Mouse (Mus musculus) kidney, postnatal 10 days (tissue): ENCODE data around the gene Rptor.

ENCODE experiments used
- DNase-seq: peaks from one replicate; pipeline ENCODE4 v3.0.0; 2021; ENCODE audit warnings: mixed read lengths

The Rptor gene

GRCm38 (mm10) chr11:119817362-119817837 lies 214.7 kb downstream of the Rptor start:
- no peak for DNase-seq

GRCm38 (mm10) chr11:119817898-119818297 lies 215.2 kb downstream of the Rptor start:
- no peak for DNase-seq

DNA sequence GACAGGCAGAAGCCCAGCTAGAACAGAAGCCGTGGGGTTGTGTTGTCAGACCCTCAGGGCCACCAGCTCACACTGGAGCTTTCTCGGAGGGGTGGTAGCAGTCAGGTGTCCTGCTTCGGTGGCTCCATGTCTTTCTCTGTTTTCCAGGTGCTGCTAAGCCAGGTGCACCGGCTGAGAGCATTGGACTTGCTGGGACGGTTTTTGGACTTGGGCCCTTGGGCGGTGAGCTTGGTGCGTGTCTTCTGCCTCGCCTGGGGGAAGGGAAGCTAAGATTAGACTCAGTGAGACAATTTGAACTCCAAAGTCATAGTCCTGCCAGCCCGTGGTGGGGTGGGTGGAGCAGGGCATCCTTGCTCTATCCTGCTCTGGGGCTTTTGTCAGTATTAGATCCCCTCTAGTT lies 218.8 kb downstream of the Rptor start:
- no peak for DNase-seq

- DNase-seq, result no peak
These were observed 221.5 kb downstream of the Rptor start for GRCm38 (mm10) chr11:119824072-119824649.

DNA sequence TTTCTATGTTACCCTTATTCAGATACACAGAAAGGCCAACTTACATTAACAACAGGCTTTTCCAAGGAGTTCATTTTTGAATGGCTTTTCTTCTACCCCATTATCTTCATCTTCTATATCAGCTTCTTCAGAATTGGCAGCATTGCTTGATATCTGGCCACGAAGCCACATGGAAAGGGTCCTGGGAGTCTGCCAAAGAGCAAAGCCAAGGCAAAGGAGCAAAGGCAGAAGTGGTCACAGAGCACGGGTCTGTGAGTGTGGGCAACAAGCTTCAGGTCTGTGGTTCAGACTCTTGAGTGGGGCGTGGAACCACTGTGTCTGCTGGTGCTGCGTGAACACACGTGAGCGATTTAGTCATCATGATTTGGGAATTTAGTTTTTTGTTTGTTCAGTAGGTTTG lies 223.1 kb downstream of the Rptor start:
- no peak for DNase-seq

- DNase-seq, result no peak
These were observed 223.5 kb downstream of the Rptor start for GRCm38 (mm10) chr11:119826239-119826638.

- DNase-seq, result no peak
These were observed 226.4 kb downstream of the Rptor start for GRCm38 (mm10) chr11:119829116-119829515.

DNA sequence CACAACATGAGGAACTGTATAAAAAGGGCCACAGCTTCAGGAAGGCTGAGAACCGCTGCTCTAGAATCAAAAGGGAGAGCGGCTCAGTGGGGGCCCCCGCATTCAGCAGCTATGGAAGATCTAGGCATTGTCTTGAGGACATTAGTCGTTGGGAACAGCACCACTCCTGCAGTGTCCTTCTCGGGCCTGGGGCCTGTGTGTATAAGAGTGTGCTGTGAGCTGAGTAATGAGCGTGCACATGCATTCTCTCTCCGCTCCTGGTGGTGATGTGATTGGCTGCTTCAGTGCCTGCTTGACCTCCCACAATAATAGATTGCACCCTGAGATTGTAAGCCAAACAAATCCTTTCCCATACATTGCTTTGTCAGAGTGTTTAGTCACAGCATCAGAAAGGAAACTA lies 229.0 kb downstream of the Rptor start:
- DNase-seq, result no peak

DNA sequence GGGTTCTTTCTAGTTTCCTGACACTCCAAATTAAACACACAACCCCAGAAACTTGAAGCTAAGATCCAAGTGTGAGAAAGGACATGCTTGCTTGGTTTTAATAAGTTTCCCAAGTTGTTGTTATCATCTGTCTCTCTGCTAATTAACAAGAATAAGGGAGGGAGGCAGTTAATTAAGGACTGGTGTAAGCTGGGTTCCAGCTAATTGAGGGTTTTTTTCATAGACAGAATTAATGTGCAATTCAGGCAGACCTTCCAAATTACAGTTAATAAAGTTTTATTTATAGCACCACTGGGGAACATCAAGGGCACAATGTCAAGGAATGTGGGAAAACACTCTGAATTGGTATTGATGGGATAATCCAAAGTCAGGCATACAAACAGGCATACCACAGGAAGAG lies 230.6 kb downstream of the Rptor start:
- DNase-seq, result no peak

DNA sequence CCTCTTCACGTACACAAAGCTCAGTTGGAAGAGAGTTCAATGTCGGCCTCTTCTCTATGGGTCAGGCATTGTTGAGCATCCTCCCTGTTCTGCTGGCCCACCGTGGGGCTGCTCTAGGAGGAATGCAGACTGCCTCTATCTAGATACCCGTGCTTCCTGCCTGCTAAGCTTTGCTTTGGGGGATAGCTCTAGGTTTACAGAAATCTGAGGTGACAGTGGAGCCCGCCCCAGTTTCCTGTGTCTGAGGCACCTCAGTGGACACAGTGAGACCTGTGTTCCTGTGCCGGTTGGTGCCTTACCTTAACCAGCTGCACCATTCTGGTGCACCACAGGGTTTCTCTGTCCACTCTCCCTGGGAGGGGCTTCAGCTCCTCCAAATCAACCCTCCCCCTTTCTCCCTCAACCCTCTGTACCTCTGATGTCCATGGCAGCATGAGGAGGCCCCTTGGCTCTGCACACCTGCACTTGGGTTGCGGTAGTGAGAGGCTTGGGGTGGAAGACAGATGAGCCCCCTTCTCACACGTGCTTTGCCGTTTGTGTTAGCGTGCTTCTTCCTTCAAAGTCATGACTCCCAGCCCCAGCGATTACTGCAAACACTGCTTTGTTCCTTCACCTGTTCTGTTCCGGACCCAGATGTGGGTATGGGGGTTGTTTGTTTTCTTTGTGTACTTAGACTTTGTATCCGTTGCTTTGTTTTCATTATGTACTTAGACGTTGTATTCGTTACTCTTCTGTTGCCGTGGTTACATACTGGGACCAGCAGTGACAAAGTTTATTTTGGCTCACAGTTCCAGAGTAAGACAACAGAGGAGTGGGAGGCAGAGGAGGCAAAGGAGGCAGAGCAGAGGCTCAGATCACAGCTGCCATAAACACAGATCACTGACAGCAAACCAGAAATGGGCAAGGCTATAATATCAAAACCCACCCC lies 231.4 kb downstream of the Rptor start:
- DNase-seq, result no peak

DNA sequence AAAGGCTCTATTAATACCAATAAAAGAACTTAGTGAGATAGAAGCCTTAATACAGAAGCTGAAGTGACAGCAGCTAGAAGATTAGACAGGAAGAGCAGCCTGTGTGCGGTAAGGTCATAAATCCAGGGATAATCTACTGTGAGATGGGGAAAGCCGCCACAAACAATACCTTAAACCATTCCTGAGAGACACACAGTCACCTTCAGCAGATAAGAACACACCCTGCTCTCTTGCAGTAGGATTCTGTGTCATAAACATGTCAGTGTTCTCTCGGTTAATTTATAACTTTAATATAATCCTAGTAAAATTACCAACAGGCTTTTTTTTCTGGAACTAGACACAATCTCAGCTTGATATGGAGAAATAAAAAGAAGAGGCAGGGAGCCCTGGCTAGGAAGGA lies 233.6 kb downstream of the Rptor start:
- no peak for DNase-seq

- no peak for DNase-seq
These were observed 235.1 kb downstream of the Rptor start for GRCm38 (mm10) chr11:119837786-119838185.

- DNase-seq, result no peak
These were observed 237.0 kb downstream of the Rptor start for GRCm38 (mm10) chr11:119839411-119840342.

DNA sequence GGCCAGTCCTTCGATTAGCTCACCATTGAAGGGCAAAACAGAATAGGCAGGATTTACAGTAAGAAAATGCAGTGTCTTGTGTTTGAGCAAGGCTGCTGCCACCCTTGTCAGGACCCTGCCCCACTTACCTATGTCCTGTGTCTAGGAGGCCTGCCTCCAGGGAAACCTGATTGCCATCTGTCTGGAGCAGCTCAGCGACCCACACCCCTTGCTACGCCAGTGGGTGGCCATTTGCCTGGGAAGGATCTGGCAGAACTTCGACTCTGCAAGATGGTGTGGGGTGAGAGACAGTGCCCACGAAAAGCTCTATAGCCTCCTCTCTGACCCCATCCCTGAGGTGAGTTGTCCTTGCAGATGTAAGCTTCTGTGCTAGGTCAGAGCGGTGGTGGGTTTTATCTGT lies 243.9 kb downstream of the Rptor start:
- no peak for DNase-seq

DNA sequence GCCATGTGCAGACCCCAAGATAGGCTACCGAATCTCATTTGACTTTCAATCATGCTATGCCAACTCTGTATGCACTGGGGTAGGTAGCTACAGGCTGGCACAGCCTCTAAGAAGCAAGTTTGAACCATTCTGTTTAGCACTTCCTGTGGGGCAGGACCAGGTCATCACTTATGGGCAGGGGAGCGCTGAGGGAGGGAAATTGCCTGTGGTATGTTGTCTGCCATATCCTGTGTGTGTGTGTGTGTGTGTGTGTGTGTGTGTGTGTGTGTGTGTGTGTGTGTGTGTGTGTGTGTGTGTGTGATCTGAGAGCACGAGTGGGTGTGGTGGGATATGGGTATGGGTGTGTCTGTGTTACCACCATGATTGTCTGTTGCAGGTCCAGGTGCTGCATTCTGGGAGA lies 244.4 kb downstream of the Rptor start:
- no peak for DNase-seq

DNA sequence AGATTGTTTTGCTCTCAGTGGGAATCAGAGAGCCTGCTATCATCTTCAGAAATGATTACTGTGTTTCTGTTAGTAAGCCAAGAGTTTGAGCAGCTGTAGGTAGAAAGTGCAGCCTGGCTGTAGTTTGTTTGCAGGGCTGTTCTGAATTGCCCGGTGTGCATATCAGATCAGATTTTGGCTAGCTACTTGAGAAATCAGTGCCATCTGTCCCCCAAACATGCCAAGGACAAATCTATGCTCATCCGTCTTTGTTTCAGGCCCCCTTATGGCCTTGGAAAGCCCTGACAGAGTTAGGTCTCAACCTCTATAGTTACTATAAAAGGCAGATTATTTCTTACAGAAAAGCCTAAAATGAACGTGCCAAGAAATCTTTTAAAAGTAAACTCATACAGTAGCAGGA lies 244.9 kb downstream of the Rptor start:
- no peak for DNase-seq

DNA sequence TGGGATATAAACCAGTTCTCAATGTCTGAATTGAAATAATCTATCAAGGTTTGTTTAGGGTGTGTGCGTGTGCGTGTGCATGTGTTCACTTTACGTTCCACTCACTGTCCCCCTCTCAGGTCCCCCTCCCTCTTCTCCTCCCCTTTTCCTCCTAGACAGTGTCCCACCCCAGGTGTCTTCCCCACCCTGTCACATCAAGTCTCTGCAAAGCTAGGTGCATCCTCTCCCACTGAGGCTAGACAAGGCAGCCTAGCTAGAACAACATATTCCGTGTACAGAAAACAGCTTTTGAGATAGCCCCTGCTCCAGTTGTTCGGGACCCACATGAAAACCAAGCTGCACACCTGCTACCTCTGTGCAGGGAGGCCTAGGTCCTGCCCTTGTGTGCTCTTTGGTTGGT lies 245.5 kb downstream of the Rptor start:
- no peak for DNase-seq

GRCm38 (mm10) chr11:119855999-119856398 lies 253.3 kb downstream of the Rptor start:
- no peak for DNase-seq

- no peak for DNase-seq
These were observed 260.0 kb downstream of the Rptor start for GRCm38 (mm10) chr11:119862523-119863299.

- peak; percentile 31 for DNase-seq
These were observed 260.7 kb downstream of the Rptor start for GRCm38 (mm10) chr11:119863421-119863821.

GRCm38 (mm10) chr11:119866837-119867236 lies 264.1 kb downstream of the Rptor start:
- DNase-seq, result no peak

- DNase-seq, result no peak
These were observed 265.4 kb downstream of the Rptor start for GRCm38 (mm10) chr11:119868138-119868537.
